Mouse (Mus musculus): ENCODE measurements around the gene Cdk14. TPM values are rescaled to one million over a fixed set of nuclear protein-coding genes. Genes with fewer than 3 reads are reported as not detected.
"Not testable (repeated sequence)": the region's sequence is repeated elsewhere in the genome, so short reads cannot be mapped to it uniquely, and the experiment has no call there.

Gene Cdk14
- total RNA-seq, 4 experiments from 2014 or later, result 168 to 203 (median 193) TPM

- no peak for DNase-seq (ENCODE audit: low spot score in 2 of 2)
Observed at GRCm38 (mm10) chr5:5367550-5367949, 52.6 kb downstream of the Cdk14 start.

- no peak for DNase-seq (ENCODE audit: low spot score in 2 of 2)
Observed at GRCm38 (mm10) chr5:5365285-5366076, 54.6 kb downstream of the Cdk14 start.

GRCm38 (mm10) chr5:5361684-5362083 lies 58.4 kb downstream of the Cdk14 start:
- no peak for DNase-seq (ENCODE audit: low spot score in 2 of 2)

GRCm38 (mm10) chr5:5360338-5360737 lies 59.8 kb downstream of the Cdk14 start:
- no peak for DNase-seq (ENCODE audit: low spot score in 2 of 2)

- no peak for DNase-seq (ENCODE audit: low spot score in 2 of 2)
Observed at GRCm38 (mm10) chr5:5359915-5360314, 60.2 kb downstream of the Cdk14 start.

GRCm38 (mm10) chr5:5359370-5359769 lies 60.7 kb downstream of the Cdk14 start:
- DNase-seq (ENCODE audit: low spot score in 2 of 2), result no peak

- DNase-seq (ENCODE audit: low spot score in 2 of 2), result no peak
Observed at GRCm38 (mm10) chr5:5358019-5358717, 61.9 kb downstream of the Cdk14 start.

- no peak for DNase-seq (ENCODE audit: low spot score in 2 of 2)
Observed at GRCm38 (mm10) chr5:5354684-5355368, 65.3 kb downstream of the Cdk14 start.

GRCm38 (mm10) chr5:5353946-5354345 lies 66.2 kb downstream of the Cdk14 start:
- DNase-seq (ENCODE audit: low spot score in 2 of 2), result no peak

GRCm38 (mm10) chr5:5344646-5345045 lies 75.5 kb downstream of the Cdk14 start:
- DNase-seq (ENCODE audit: low spot score in 2 of 2), result no peak

- no peak for DNase-seq (ENCODE audit: low spot score in 2 of 2)
Observed at GRCm38 (mm10) chr5:5343741-5344140, 76.4 kb downstream of the Cdk14 start.

- no peak for DNase-seq (ENCODE audit: low spot score in 2 of 2)
Observed at GRCm38 (mm10) chr5:5343267-5343666, 76.8 kb downstream of the Cdk14 start.

GRCm38 (mm10) chr5:5342410-5343137 lies 77.5 kb downstream of the Cdk14 start:
- DNase-seq (ENCODE audit: low spot score in 2 of 2), result no peak

- no peak for DNase-seq (ENCODE audit: low spot score in 2 of 2)
Observed at GRCm38 (mm10) chr5:5341611-5342010, 78.5 kb downstream of the Cdk14 start.

- no peak for DNase-seq (ENCODE audit: low spot score in 2 of 2)
Observed at GRCm38 (mm10) chr5:5333916-5334315, 86.2 kb downstream of the Cdk14 start.

GRCm38 (mm10) chr5:5330926-5331460 lies 89.1 kb downstream of the Cdk14 start:
- DNase-seq (ENCODE audit: low spot score in 2 of 2), result no peak

GRCm38 (mm10) chr5:5329018-5329417 lies 91.1 kb downstream of the Cdk14 start:
- not testable (repeated sequence) for DNase-seq (ENCODE audit: low spot score in 2 of 2)

- DNase-seq (ENCODE audit: low spot score in 2 of 2), result no peak
Observed at GRCm38 (mm10) chr5:5326716-5327115, 93.4 kb downstream of the Cdk14 start.

GRCm38 (mm10) chr5:5322699-5323098 lies 97.4 kb downstream of the Cdk14 start:
- no peak for DNase-seq (ENCODE audit: low spot score in 2 of 2)

- DNase-seq (ENCODE audit: low spot score in 2 of 2), result no peak
Observed at GRCm38 (mm10) chr5:5320506-5321181, 99.5 kb downstream of the Cdk14 start.

All from left cerebral cortex, adult 8-10 months (tissue).